Mouse (Mus musculus) spleen, postnatal 14 days (tissue): ENCODE results near the gene Klhl2.
A peak's percentile ranks its signal among the peaks of the same experiment; 100 is the strongest.

ENCODE experiments used
- DNase-seq, 2 experiments: peaks; one replicate each; pipeline ENCODE4 v3.0.0; 2021 to 2022; ENCODE audit warnings: low spot score in 2 of 2

The Klhl2 gene

GRCm38 (mm10) chr8:64769586-64769985 lies 80.2 kb downstream of the Klhl2 start:
- DNase-seq = no peak

- no peak for DNase-seq
Observed at GRCm38 (mm10) chr8:64768645-64769044, 81.2 kb downstream of the Klhl2 start.

GRCm38 (mm10) chr8:64767047-64767446 lies 82.8 kb downstream of the Klhl2 start:
- DNase-seq = no peak

GRCm38 (mm10) chr8:64764075-64764474 lies 85.7 kb downstream of the Klhl2 start:
- DNase-seq = no peak

GRCm38 (mm10) chr8:64762751-64763150 lies 87.1 kb downstream of the Klhl2 start:
- no peak for DNase-seq

GRCm38 (mm10) chr8:64761430-64761829 lies 88.4 kb downstream of the Klhl2 start:
- no peak for DNase-seq

- DNase-seq = no peak
Observed at GRCm38 (mm10) chr8:64757956-64758355, 91.9 kb downstream of the Klhl2 start.

- DNase-seq = no peak
Observed at GRCm38 (mm10) chr8:64746215-64747058, 103.4 kb downstream of the Klhl2 start.

GRCm38 (mm10) chr8:64740547-64741211 lies 109.1 kb downstream of the Klhl2 start:
- DNase-seq = no peak

- DNase-seq = no peak
Observed at GRCm38 (mm10) chr8:64738916-64739315, 110.9 kb downstream of the Klhl2 start.

GRCm38 (mm10) chr8:64736767-64737323 lies 113.0 kb downstream of the Klhl2 start:
- no peak for DNase-seq

- DNase-seq = no peak
Observed at GRCm38 (mm10) chr8:64735161-64735560, 114.7 kb downstream of the Klhl2 start.

GRCm38 (mm10) chr8:64733271-64733943 lies 116.4 kb downstream of the Klhl2 start, which contains the start of gene Msmo1:
Gene Msmo1 (minus strand): TSS chr8:64733792.
- DNase-seq = peak; percentile 86 to 89

- no peak for DNase-seq
Observed at GRCm38 (mm10) chr8:64732596-64732995, 117.2 kb downstream of the Klhl2 start.

GRCm38 (mm10) chr8:64728156-64728555 lies 121.7 kb downstream of the Klhl2 start:
- no peak for DNase-seq

- no peak for DNase-seq
Observed at GRCm38 (mm10) chr8:64726190-64726695, 123.6 kb downstream of the Klhl2 start.

GRCm38 (mm10) chr8:64723206-64723605 lies 126.6 kb downstream of the Klhl2 start:
- DNase-seq = no peak

- no peak for DNase-seq
Observed at GRCm38 (mm10) chr8:64717868-64718267, 131.9 kb downstream of the Klhl2 start.

- DNase-seq = no peak
Observed at GRCm38 (mm10) chr8:64712499-64712898, 137.3 kb downstream of the Klhl2 start.

- no peak for DNase-seq
Observed at GRCm38 (mm10) chr8:64711544-64711943, 138.3 kb downstream of the Klhl2 start.

- no peak for DNase-seq
Observed at GRCm38 (mm10) chr8:64707481-64707880, 142.3 kb downstream of the Klhl2 start.

GRCm38 (mm10) chr8:64703191-64703590 lies 146.6 kb downstream of the Klhl2 start:
- no peak for DNase-seq
